Mouse (Mus musculus): ENCODE measurements at regions not wholly inside any gene's neighbourhood (a gene's known extent, or its start where the extent isn't known, plus 50 kb on each side); places are given as distances from the start of the nearest gene placed in this dataset.
A peak's percentile ranks its signal among the peaks of the same experiment; 100 is the strongest.

- 0 out of 2 replicates have a peak, but pooled peaks cover 5% of the 10 kb centered on the region for H3K4me1 ChIP-seq (ENCODE audit: insufficient read depth, low read length)
- H3K4me2 ChIP-seq (replicated peaks; ENCODE audit: low read depth, low read length): no peak overlapping the region
- 68% methylated on average over 6 of the region's 6 CpGs for WGBS
- H3K9ac ChIP-seq (replicated peaks; ENCODE audit: low read length): no peak overlapping the region
- H3K36me3 ChIP-seq (ENCODE audit: insufficient read depth, low read length): no peaks in the 10 kb centered on the region
- no peak overlapping the region for H3K27ac ChIP-seq (ENCODE audit: low read length)
- H3K9me3 ChIP-seq (ENCODE audit: low read length): no peaks in the 10 kb centered on the region
- no peak for ATAC-seq (ENCODE audit: low FRiP score, low TSS enrichment)
- H3K27me3 ChIP-seq (ENCODE audit: insufficient read depth, low read length): no peaks in the 10 kb centered on the region
- no peak overlapping the region for H3K4me3 ChIP-seq (ENCODE audit: low read length)
These were observed 387.1 kb downstream of the Cd83 start for GRCm38 (mm10) chr13:44171639-44172038.

GRCm38 (mm10) chr13:44172701-44173100 lies 388.1 kb downstream of the Cd83 start:
- no peak overlapping the region for H3K9ac ChIP-seq (replicated peaks; ENCODE audit: low read length)
- H3K36me3 ChIP-seq (ENCODE audit: insufficient read depth, low read length): no peaks in the 10 kb centered on the region
- no peaks in the 10 kb centered on the region for H3K27me3 ChIP-seq (ENCODE audit: insufficient read depth, low read length)
- peaks cover 2% of the 10 kb centered on the region for H3K4me1 ChIP-seq (ENCODE audit: insufficient read depth, low read length)
- 85% methylated on average over 5 of the region's 5 CpGs for WGBS
- H3K9me3 ChIP-seq (ENCODE audit: low read length): no peaks in the 10 kb centered on the region
- ATAC-seq (ENCODE audit: low FRiP score, low TSS enrichment): no peak
- no peak overlapping the region for H3K4me3 ChIP-seq (ENCODE audit: low read length)
- no peak overlapping the region for H3K27ac ChIP-seq (ENCODE audit: low read length)
- H3K4me2 ChIP-seq (replicated peaks; ENCODE audit: low read depth, low read length): no peak overlapping the region

DNA sequence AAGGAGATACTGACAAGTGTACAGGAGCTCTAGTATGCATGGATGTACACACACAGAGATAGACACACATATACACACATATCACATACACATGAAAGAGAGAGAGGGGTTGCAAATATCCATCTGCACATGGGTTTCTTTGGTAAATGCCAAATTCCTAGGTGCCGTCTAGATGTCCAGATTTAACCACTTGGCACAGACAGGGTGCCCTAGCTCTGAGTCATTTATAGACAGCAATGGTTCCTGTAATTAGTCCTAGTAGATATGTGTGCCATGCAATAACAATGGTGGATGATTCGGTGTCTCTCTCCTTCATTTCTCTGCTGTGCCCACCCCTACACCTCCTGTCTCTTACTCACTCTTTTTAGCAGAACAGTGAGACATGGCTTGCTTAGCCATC lies 389.7 kb downstream of the Cd83 start:
- Histone ChIP-seq H3K27ac (ENCODE audit: low read length) (no peak overlapping the region), H3K4me3 (ENCODE audit: low read length) (no peak overlapping the region), H3K9ac (replicated peaks; ENCODE audit: low read length) (no peak overlapping the region), H3K36me3 (ENCODE audit: insufficient read depth, low read length) (no peaks in the 10 kb centered on the region), H3K27me3 (ENCODE audit: insufficient read depth, low read length) (no peaks in the 10 kb centered on the region), H3K9me3 (ENCODE audit: low read length) (no peaks in the 10 kb centered on the region), H3K4me1 (ENCODE audit: insufficient read depth, low read length) (peaks cover 5% of the 10 kb centered on the region), H3K4me2 (replicated peaks; ENCODE audit: low read depth, low read length) (no peak overlapping the region)
- ATAC-seq (ENCODE audit: low FRiP score, low TSS enrichment): no peak
- 92% methylated on average over 2 of the region's 2 CpGs for WGBS

DNA sequence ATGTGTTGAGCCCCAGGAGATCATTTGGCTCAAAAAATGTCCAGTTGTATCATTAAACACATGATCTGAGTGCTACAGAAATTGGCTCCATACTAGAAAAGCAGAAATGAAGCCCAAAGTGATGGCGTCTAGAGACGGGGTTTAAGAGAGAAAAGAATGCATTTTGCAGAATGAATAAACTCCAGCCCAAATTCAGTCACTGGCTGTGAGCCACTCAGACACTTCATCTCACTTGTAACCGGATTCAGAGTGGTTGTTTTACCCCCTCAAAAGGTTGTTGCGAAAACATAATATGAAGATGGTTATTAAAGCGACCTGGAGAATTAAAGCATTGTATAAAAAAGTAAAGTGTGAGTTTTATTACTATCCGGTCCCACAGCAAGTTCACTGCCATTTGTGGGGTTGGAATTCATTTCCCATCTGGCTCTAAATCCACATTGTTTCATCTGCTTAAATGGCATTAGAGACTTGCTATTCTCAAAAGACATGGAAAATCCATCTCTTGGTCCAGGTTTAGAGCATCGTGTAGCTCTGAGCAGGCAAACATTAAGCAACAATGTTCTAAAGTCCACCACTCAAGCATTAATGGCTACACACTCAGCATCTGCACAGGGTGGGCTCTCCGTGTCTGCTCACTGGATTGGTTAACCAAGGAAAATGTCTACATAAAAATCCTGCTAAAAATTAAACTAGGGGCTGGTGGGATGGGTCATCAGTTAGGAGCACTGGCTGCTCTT lies 390.9 kb downstream of the Cd83 start:
- WGBS: 86% methylated on average over 8 of the region's 8 CpGs
- no peaks in the 10 kb centered on the region for H3K27me3 ChIP-seq (ENCODE audit: insufficient read depth, low read length)
- no peak overlapping the region for H3K4me2 ChIP-seq (replicated peaks; ENCODE audit: low read depth, low read length)
- H3K4me1 ChIP-seq (ENCODE audit: insufficient read depth, low read length): peaks cover 5% of the 10 kb centered on the region
- H3K36me3 ChIP-seq (ENCODE audit: insufficient read depth, low read length): no peaks in the 10 kb centered on the region
- no peak overlapping the region for H3K9ac ChIP-seq (replicated peaks; ENCODE audit: low read length)
- no peak for ATAC-seq (ENCODE audit: low FRiP score, low TSS enrichment)
- H3K4me3 ChIP-seq (ENCODE audit: low read length): no peak overlapping the region
- no peaks in the 10 kb centered on the region for H3K9me3 ChIP-seq (ENCODE audit: low read length)
- H3K27ac ChIP-seq (ENCODE audit: low read length): no peak overlapping the region

DNA sequence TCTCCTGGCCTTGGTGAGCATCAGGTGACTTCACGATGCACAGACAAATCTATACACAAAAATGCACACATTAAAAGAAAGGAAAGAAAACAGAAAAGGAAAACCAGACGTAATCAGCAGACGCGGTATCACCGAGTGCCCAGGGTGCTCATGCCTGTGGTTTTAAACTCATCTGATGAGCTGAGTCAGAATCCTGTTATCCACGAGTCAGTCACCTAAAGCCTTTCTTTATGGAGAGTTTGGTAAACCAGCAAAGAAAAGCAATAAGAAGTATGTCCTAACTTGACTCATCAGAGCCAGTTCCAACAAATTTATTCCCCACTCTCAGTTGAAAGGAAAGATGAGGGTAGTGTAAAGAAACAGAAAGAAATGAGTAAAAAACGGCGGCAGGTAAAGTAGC lies 391.5 kb downstream of the Cd83 start:
- peaks cover 5% of the 10 kb centered on the region for H3K4me1 ChIP-seq (ENCODE audit: insufficient read depth, low read length)
- no peak overlapping the region for H3K9ac ChIP-seq (replicated peaks; ENCODE audit: low read length)
- H3K36me3 ChIP-seq (ENCODE audit: insufficient read depth, low read length): no peaks in the 10 kb centered on the region
- H3K4me2 ChIP-seq (replicated peaks; ENCODE audit: low read depth, low read length): no peak overlapping the region
- H3K4me3 ChIP-seq (ENCODE audit: low read length): no peak overlapping the region
- no peaks in the 10 kb centered on the region for H3K9me3 ChIP-seq (ENCODE audit: low read length)
- 89% methylated on average over 8 of the region's 8 CpGs for WGBS
- ATAC-seq (ENCODE audit: low FRiP score, low TSS enrichment): no peak
- no peak overlapping the region for H3K27ac ChIP-seq (ENCODE audit: low read length)
- H3K27me3 ChIP-seq (ENCODE audit: insufficient read depth, low read length): no peaks in the 10 kb centered on the region

DNA sequence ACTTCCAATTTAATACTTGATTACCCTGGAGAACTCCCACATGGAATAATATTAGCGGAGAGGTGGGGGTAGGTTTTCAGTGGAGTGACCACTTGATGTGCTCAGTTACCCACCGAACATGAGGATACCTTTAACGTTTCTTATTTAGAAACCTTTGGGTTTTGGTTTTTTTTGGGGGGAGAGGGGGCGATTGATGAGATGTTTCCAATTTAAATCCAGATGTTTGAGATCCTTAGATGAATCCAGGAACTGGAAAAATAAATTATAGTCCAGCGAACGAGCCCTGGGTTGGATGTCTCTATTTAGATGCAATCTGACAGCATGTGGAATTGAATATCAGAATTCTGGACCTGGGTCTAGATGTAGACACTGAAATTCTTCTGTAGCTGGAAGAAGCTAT lies 393.4 kb downstream of the Cd83 start:
- Histone ChIP-seq H3K27ac (ENCODE audit: low read length) (no peak overlapping the region), H3K4me2 (replicated peaks; ENCODE audit: low read depth, low read length) (no peak overlapping the region), H3K36me3 (ENCODE audit: insufficient read depth, low read length) (no peaks in the 10 kb centered on the region), H3K4me3 (ENCODE audit: low read length) (no peak overlapping the region), H3K9ac (replicated peaks; ENCODE audit: low read length) (no peak overlapping the region), H3K9me3 (ENCODE audit: low read length) (no peaks in the 10 kb centered on the region), H3K27me3 (ENCODE audit: insufficient read depth, low read length) (no peaks in the 10 kb centered on the region), H3K4me1 (ENCODE audit: insufficient read depth, low read length) (peaks cover 16% of the 10 kb centered on the region)
- 43% methylated on average over 6 of the region's 6 CpGs for WGBS
- ATAC-seq (ENCODE audit: low FRiP score, low TSS enrichment): no peak

DNA sequence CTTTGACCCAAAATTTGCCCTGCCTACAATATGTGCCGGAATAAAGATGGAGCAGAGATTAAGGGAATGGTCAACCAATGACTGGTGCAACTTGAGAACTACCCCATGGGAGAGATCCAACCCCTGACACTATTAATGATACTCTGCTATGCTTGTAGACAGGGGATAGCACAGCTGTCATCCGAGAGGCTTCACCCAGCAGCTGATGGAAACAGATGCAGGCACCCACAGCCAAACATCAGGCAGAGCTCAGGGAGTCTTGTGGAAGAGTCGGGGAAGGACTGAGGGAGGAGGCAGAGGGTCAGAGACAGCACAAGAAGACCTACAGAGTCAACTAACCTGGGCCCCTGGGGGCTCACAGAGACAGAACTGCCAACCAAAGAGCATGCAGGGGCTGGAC lies 395.8 kb downstream of the Cd83 start:
- Histone ChIP-seq H3K27ac (ENCODE audit: low read length) (no peak overlapping the region), H3K4me1 (ENCODE audit: insufficient read depth, low read length) (peaks cover 22% of the 10 kb centered on the region), H3K36me3 (ENCODE audit: insufficient read depth, low read length) (no peaks in the 10 kb centered on the region), H3K4me3 (ENCODE audit: low read length) (no peak overlapping the region), H3K9ac (replicated peaks; ENCODE audit: low read length) (no peak overlapping the region), H3K9me3 (ENCODE audit: low read length) (no peaks in the 10 kb centered on the region), H3K27me3 (ENCODE audit: insufficient read depth, low read length) (no peaks in the 10 kb centered on the region), H3K4me2 (replicated peaks; ENCODE audit: low read depth, low read length) (no peak overlapping the region)
- 57% methylated on average over 3 of the region's 3 CpGs for WGBS
- no peak for ATAC-seq (ENCODE audit: low FRiP score, low TSS enrichment)

DNA sequence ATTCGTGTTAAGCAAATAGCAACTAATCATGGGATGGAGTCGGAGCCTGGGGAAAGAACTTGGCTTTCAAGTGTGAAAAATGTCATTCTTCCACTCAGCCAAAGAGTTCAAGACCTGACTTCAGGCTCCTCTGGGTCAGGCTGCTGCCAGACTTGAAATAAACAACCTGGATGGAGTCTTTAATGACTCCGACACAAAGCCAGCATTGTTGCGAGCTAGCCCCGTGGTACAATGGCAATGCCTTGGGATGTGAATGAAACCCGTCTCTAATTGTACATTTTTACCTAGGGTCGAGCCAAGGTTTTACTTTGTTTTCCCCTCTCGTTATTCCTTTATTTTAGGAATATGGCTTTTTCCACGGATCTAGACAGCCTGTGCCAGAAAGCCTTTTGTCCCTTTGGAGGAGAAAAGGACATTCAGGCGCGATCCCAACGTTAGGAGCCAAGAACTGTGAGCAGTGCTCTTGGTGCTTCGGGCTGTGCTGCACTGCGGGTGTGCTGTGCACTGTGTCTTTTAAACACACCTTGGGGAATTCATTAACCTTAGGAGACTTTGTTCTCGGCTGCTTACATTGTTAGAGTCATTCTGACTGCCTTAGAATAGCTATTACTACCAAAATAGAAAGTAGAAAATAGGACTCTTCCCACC lies 398.1 kb downstream of the Cd83 start:
- 0 out of 2 replicates have a peak, but pooled peaks have one; percentile 49 for ATAC-seq (ENCODE audit: low FRiP score, low TSS enrichment)

GRCm38 (mm10) chr13:44195365-44195764 lies 410.8 kb downstream of the Cd83 start:
- WGBS: 94% methylated on average over 5 of the region's 5 CpGs

More for the DNA sequence above, 398.1 kb downstream of the Cd83 start:
- H3K36me3 ChIP-seq (ENCODE audit: insufficient read depth, low read length): no peaks in the 10 kb centered on the region
- no peaks in the 10 kb centered on the region for H3K9me3 ChIP-seq (ENCODE audit: low read length)
- no peak overlapping the region for H3K4me3 ChIP-seq (ENCODE audit: low read length)
- peak overlapping the region; percentile 45; the same call in 1 of the 2 replicates for H3K27ac ChIP-seq (ENCODE audit: low read length)
- H3K27me3 ChIP-seq (ENCODE audit: insufficient read depth, low read length): no peaks in the 10 kb centered on the region
- peaks cover 21% of the 10 kb centered on the region for H3K4me1 ChIP-seq (ENCODE audit: insufficient read depth, low read length)
- WGBS: 32% methylated on average over 15 of the region's 15 CpGs
- no peak overlapping the region for H3K9ac ChIP-seq (replicated peaks; ENCODE audit: low read length)
- H3K4me2 ChIP-seq (replicated peaks; ENCODE audit: low read depth, low read length): peak overlapping the region; percentile 26

GRCm38 (mm10) chr13:44206042-44206441 lies 421.5 kb downstream of the Cd83 start:
- H3K4me3 ChIP-seq (ENCODE audit: low read length): no peak overlapping the region
- no peaks in the 10 kb centered on the region for H3K9me3 ChIP-seq (ENCODE audit: low read length)
- no peaks in the 10 kb centered on the region for H3K36me3 ChIP-seq (ENCODE audit: insufficient read depth, low read length)
- no peak overlapping the region for H3K4me2 ChIP-seq (replicated peaks; ENCODE audit: low read depth, low read length)
- peaks cover 2% of the 10 kb centered on the region; the same call in 1 of the 2 replicates for H3K27me3 ChIP-seq (ENCODE audit: insufficient read depth, low read length)
- ATAC-seq (ENCODE audit: low FRiP score, low TSS enrichment): no peak
- H3K9ac ChIP-seq (replicated peaks; ENCODE audit: low read length): no peak overlapping the region
- H3K27ac ChIP-seq (ENCODE audit: low read length): no peak overlapping the region
- H3K4me1 ChIP-seq (ENCODE audit: insufficient read depth, low read length): peaks cover 21% of the 10 kb centered on the region
- WGBS: 86% methylated on average over 4 of the region's 4 CpGs

More at GRCm38 (mm10) chr13:44195365-44195764, 410.8 kb downstream of the Cd83 start:
- no peaks in the 10 kb centered on the region for H3K9me3 ChIP-seq (ENCODE audit: low read length)
- H3K4me1 ChIP-seq (ENCODE audit: insufficient read depth, low read length): no peaks in the 10 kb centered on the region
- no peak for ATAC-seq (ENCODE audit: low FRiP score, low TSS enrichment)
- no peak overlapping the region for H3K4me3 ChIP-seq (ENCODE audit: low read length)
- no peaks in the 10 kb centered on the region for H3K27me3 ChIP-seq (ENCODE audit: insufficient read depth, low read length)
- no peak overlapping the region for H3K9ac ChIP-seq (replicated peaks; ENCODE audit: low read length)
- H3K4me2 ChIP-seq (replicated peaks; ENCODE audit: low read depth, low read length): no peak overlapping the region
- H3K27ac ChIP-seq (ENCODE audit: low read length): no peak overlapping the region
- no peaks in the 10 kb centered on the region for H3K36me3 ChIP-seq (ENCODE audit: insufficient read depth, low read length)

All from kidney, embryonic 16.5 days (tissue).